Mouse (Mus musculus) embryonic facial prominence, embryonic 10.5 days (tissue): ENCODE data around the gene Slc51b. TPM values are rescaled to one million over a fixed set of nuclear protein-coding genes. Genes with fewer than 3 reads are reported as not detected.

Experiments used
- DNase-seq: peaks from one replicate; pipeline ENCODE4 v3.0.0-alpha.2; 2017; ENCODE audit warnings: low spot score
- H3K27ac ChIP-seq: fragments of 300-500 bp; sonication (generic); replicated peaks from 2 replicates; pipeline ENCODE4 v1.5.1; 2016; ENCODE audit warnings: mild to moderate bottlenecking
- H3K27me3 ChIP-seq: fragments of 300-500 bp; sonication (generic); replicated peaks from 2 replicates; pipeline ENCODE4 v1.6.1; 2016; ENCODE audit warnings: low read depth, mild to moderate bottlenecking; ENCODE audit not compliant: poor library complexity, severe bottlenecking
- H3K36me3 ChIP-seq: fragments of 300-500 bp; sonication (generic); replicated peaks from 2 replicates; pipeline ENCODE4 v1.6.1; 2016; ENCODE audit warnings: mild to moderate bottlenecking, moderate library complexity
- H3K4me1 ChIP-seq: fragments of 300-500 bp; sonication (generic); 2 replicates; pipeline ENCODE4 v1.6.1; 2016
- H3K4me3 ChIP-seq: fragments of 300-500 bp; sonication (generic); 2 replicates; pipeline ENCODE4 v1.5.1; 2016; ENCODE audit warnings: mild to moderate bottlenecking, moderate library complexity
- H3K9me3 ChIP-seq: fragments of 300-500 bp; sonication (generic); 2 replicates; pipeline ENCODE4 v1.6.1; 2016; ENCODE audit warnings: mild to moderate bottlenecking
- WGBS: fragments of 180-500 bp; shearing (Covaris S2); methylation state at CpG from one replicate; pipeline ENCODE4 v1.1.7; 2016; 5-methylcytosine and 5-hydroxymethylcytosine counted together
- polyA plus RNA-seq: library from polyadenylated mRNA; unstranded; fragments of >200 nt; fragmentation: Nextera tagmentation; extraction: Ambion mirVana; gene quantifications from 2 replicates; pipeline ENCODE4 v1.2.1, GENCODE M21; 2016

Slc51b gene
- polyA plus RNA-seq, 1 experiment from 2014 or later, result not detected

DNA sequence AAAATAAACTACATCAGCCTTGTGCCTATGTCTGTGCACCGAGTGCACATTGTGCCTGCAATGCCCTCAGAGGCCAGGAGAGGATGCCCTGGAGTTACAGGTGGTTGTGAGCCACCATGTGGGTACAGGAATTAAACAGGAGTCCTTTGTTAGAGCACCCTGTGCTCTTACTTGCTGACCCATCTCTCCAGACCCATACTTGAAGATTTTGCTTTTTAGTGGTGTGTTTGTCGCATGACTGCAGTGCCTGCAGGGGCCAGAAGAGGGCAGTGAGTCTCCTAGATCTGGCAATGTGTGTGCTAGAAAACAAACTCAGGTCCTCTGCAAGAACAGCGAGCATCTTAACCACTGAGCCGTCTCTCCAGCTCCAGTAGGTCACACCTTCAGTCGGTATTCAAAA lies 11.4 kb upstream of the Slc51b start:
- no peaks in the 10 kb centered on the region for H3K27me3 ChIP-seq
- no peak overlapping the region for H3K4me3 ChIP-seq
- no peak overlapping the region for H3K27ac ChIP-seq
- peak; percentile 66 for DNase-seq
- peaks cover 5% of the 10 kb centered on the region for H3K4me1 ChIP-seq
- H3K9me3 ChIP-seq, result no peaks in the 10 kb centered on the region
- 59% methylated on average over 5 of the region's 5 CpGs for WGBS
- H3K36me3 ChIP-seq, result peaks cover 11% of the 10 kb centered on the region; the same call in 1 of the 2 replicates

DNA sequence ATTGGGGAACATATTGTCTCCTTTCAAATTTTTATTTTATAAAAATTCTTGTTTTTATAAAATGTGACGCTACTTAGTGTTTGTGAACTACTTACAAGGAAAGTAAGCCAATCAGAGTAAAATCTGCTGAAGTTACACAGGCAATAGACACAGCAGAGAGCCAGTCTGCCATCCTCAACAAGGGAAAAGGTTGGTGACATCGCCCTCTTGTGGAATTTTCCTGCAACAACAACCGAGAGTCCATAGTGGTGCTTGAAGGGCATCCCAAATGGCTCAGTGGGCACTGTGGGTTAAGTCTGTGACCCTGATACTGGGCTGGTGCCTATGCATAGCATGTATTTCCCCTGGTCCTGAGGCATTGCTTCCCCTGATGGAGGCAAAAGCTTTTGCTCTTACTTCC lies 9.5 kb upstream of the Slc51b start:
- WGBS, result 3% methylated on average over 3 of the region's 3 CpGs
- H3K27me3 ChIP-seq, result no peaks in the 10 kb centered on the region
- H3K27ac ChIP-seq, result no peak overlapping the region
- DNase-seq, result peak; percentile 79
- H3K9me3 ChIP-seq, result no peaks in the 10 kb centered on the region
- H3K36me3 ChIP-seq, result no peaks in the 10 kb centered on the region
- peaks cover 5% of the 10 kb centered on the region for H3K4me1 ChIP-seq
- no peak overlapping the region for H3K4me3 ChIP-seq

DNA sequence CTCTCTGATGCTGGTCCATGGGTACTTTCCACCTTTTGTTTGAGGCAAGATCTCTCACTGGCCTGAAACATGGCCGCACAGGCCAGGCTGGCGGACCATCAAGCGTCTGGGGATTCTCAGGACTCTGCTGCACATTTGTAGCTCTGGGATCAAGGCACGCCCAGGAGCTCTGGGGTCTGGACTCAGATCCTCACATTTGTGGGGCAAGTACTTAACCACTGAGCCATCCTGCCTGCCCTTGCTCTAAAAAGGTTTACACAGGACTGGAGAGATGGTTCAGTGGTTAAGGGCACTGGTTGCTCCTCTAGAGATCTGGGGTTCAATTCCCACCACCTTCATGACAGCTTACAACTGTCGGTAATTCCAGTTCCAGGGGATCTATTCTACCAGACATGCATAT lies 8.2 kb upstream of the Slc51b start:
- no peaks in the 10 kb centered on the region for H3K4me1 ChIP-seq
- H3K4me3 ChIP-seq, result no peak overlapping the region
- no peaks in the 10 kb centered on the region for H3K27me3 ChIP-seq
- H3K27ac ChIP-seq, result no peak overlapping the region
- no peak for DNase-seq
- no peaks in the 10 kb centered on the region for H3K36me3 ChIP-seq
- WGBS, result 90% methylated on average over 5 of the region's 5 CpGs
- H3K9me3 ChIP-seq, result no peaks in the 10 kb centered on the region

DNA sequence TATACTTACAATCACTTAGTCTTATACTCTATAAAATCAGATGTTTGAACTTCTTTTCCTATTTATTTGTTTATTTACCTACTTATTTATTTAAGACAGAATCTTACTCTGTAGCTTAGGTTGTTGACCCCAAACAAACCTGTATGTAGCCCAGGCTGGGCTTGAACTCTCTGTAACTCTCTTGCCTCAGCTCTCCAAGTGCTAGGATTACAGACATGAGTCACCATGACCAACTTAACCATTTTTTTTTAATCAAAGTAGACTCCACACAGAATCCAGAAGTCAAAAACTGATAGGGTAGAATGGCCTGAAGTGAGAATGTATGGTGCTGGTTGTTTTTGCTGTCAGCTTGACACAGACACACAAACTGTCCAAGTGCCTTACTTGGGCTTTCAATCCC lies 7.6 kb upstream of the Slc51b start:
- Histone ChIP-seq H3K4me1 (no peaks in the 10 kb centered on the region), H3K27ac (no peak overlapping the region), H3K27me3 (no peaks in the 10 kb centered on the region), H3K36me3 (no peaks in the 10 kb centered on the region), H3K4me3 (no peak overlapping the region), H3K9me3 (no peaks in the 10 kb centered on the region)
- DNase-seq, result no peak

GRCm38 (mm10) chr9:65428003-65428402 lies 5.2 kb upstream of the Slc51b start:
- H3K27me3 ChIP-seq, result no peaks in the 10 kb centered on the region
- WGBS, result 89% methylated on average over 5 of the region's 5 CpGs

DNA sequence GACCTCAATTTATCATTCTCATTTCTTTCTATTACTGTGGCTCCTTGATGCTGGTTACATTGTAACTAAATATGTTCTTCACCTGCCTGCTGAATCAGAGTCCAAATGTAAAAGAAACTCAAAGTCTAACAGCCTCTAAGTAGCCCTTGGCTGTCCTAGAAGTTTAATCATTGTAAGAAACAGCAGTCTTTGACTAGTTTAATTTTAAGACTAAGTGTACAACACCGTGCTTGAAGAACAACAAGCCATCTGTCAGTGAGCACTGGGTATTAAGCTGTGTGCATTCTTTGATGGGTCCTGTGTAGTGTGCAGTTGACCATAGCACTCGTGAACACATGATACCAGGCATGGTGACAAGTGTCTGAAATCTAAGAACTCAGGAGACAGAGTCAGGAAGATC lies 4.8 kb upstream of the Slc51b start:
- peaks cover 8% of the 10 kb centered on the region for H3K4me1 ChIP-seq
- no peaks in the 10 kb centered on the region for H3K36me3 ChIP-seq
- H3K27ac ChIP-seq, result no peak overlapping the region
- no peak overlapping the region for H3K4me3 ChIP-seq
- no peaks in the 10 kb centered on the region for H3K9me3 ChIP-seq
- 86% methylated on average over 2 of the region's 2 CpGs for WGBS
- no peak for DNase-seq
- no peaks in the 10 kb centered on the region for H3K27me3 ChIP-seq

More at GRCm38 (mm10) chr9:65428003-65428402, 5.2 kb upstream of the Slc51b start:
- H3K9me3 ChIP-seq, result no peaks in the 10 kb centered on the region
- no peak overlapping the region for H3K4me3 ChIP-seq
- DNase-seq, result no peak
- H3K36me3 ChIP-seq, result no peaks in the 10 kb centered on the region
- H3K4me1 ChIP-seq, result peaks cover 8% of the 10 kb centered on the region
- no peak overlapping the region for H3K27ac ChIP-seq

DNA sequence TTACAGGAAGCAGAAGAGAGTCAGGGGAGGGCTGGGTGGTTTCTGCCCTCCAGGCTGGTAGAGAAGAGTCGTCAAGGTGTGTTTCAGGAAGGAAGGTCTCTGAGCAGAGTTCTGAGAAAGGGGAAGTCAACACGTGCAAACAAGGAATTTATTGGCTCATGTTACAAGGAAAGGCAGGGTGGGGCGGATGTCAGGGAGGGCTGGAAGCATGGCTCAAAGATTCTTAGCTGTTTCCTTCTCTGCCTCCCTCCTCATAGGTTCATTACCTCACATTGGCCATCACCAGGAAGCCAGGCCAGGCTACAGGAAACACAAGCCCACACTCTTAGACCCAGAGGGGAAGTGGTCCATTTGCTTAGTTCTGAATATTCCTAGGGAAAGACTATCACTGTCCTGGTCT lies 1.6 kb upstream of the Slc51b start:
- Histone ChIP-seq H3K36me3 (no peaks in the 10 kb centered on the region), H3K27me3 (no peaks in the 10 kb centered on the region), H3K4me3 (no peak overlapping the region), H3K9me3 (no peaks in the 10 kb centered on the region), H3K27ac (no peak overlapping the region), H3K4me1 (peaks cover 8% of the 10 kb centered on the region)
- 34% methylated on average over 3 of the region's 3 CpGs for WGBS
- DNase-seq, result no peak

- WGBS, result 76% methylated on average over 3 of the region's 3 CpGs
- Histone ChIP-seq H3K4me1 (peaks cover 10% of the 10 kb centered on the region), H3K9me3 (no peaks in the 10 kb centered on the region), H3K4me3 (no peak overlapping the region), H3K36me3 (no peaks in the 10 kb centered on the region), H3K27ac (no peak overlapping the region), H3K27me3 (no peaks in the 10 kb centered on the region)
- DNase-seq, result no peak
These were observed 3.1 kb downstream of the Slc51b start for GRCm38 (mm10) chr9:65419633-65420032.

GRCm38 (mm10) chr9:65417738-65418137 lies 5.0 kb downstream of the Slc51b start:
- WGBS, result 55% methylated on average over 3 of the region's 3 CpGs
- no peak overlapping the region for H3K27ac ChIP-seq

GRCm38 (mm10) chr9:65411326-65411725 lies 11.4 kb downstream of the Slc51b start:
- WGBS, result 70% methylated on average over 3 of the region's 3 CpGs

More at GRCm38 (mm10) chr9:65417738-65418137, 5.0 kb downstream of the Slc51b start:
- DNase-seq, result no peak
- H3K4me1 ChIP-seq, result peaks cover 4% of the 10 kb centered on the region; the same call in 1 of the 2 replicates
- H3K4me3 ChIP-seq, result no peak overlapping the region
- H3K27me3 ChIP-seq, result no peaks in the 10 kb centered on the region
- no peaks in the 10 kb centered on the region for H3K9me3 ChIP-seq
- H3K36me3 ChIP-seq, result no peaks in the 10 kb centered on the region

DNA sequence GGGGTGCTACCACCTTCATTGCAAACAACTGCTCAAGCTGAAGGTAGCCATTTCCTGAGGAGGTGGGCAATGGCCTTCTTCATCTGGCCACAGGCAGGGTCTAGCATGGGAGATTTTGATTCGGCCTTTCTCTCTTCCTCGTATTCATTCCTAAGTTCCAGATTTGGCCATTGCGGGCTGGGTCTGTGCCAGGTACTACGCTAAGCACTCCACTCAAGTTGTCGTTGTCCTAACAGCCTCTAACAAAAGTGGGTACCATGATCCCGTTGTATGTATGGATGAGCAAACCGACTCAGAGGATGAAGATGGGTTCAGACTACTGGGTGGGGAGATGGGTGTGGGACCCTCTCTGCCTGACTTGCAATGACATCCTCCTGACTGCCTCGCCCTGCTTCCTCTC lies 12.4 kb downstream of the Slc51b start:
- Histone ChIP-seq H3K4me1 (no peaks in the 10 kb centered on the region), H3K4me3 (no peak overlapping the region), H3K9me3 (no peaks in the 10 kb centered on the region), H3K36me3 (no peaks in the 10 kb centered on the region; the same call in 1 of the 2 replicates), H3K27ac (no peak overlapping the region), H3K27me3 (no peaks in the 10 kb centered on the region)
- no peak for DNase-seq
- 91% methylated on average over 8 of the region's 8 CpGs for WGBS

More at GRCm38 (mm10) chr9:65411326-65411725, 11.4 kb downstream of the Slc51b start:
- no peak for DNase-seq
- Histone ChIP-seq H3K4me3 (no peak overlapping the region), H3K27me3 (no peaks in the 10 kb centered on the region), H3K27ac (no peak overlapping the region), H3K36me3 (no peaks in the 10 kb centered on the region; the same call in 1 of the 2 replicates), H3K9me3 (no peaks in the 10 kb centered on the region), H3K4me1 (no peaks in the 10 kb centered on the region)

GRCm38 (mm10) chr9:65408871-65409295 lies 13.9 kb downstream of the Slc51b start:
- no peak overlapping the region for H3K4me3 ChIP-seq
- DNase-seq, result no peak
- H3K4me1 ChIP-seq, result no peaks in the 10 kb centered on the region
- H3K9me3 ChIP-seq, result no peaks in the 10 kb centered on the region
- no peak overlapping the region for H3K27ac ChIP-seq
- 58% methylated on average over 5 of the region's 5 CpGs for WGBS
- H3K36me3 ChIP-seq, result no peaks in the 10 kb centered on the region; the same call in 1 of the 2 replicates
- no peaks in the 10 kb centered on the region for H3K27me3 ChIP-seq

DNA sequence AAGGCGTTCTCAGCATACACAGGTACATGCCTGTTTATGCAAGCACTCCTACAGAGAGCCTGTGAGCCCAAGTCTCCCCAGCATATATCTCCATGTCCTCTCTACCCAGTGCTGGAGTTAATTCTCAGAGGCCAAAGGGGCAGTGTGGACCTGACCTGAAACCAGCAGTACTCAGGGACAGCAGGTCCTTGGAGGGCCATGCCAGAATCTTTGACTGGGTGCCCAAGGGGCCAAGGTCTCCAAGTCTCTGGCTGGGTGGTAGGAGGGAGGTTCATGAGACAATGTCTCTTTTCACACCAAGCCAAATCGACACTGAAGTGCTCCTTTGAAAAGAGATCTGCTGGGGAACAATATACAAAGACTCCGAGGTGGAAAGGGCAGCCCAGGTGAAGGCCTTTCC lies 14.9 kb downstream of the Slc51b start:
- no peaks in the 10 kb centered on the region; the same call in 1 of the 2 replicates for H3K36me3 ChIP-seq
- WGBS, result 73% methylated on average over 3 of the region's 3 CpGs
- H3K4me1 ChIP-seq, result no peaks in the 10 kb centered on the region
- H3K27ac ChIP-seq, result no peak overlapping the region
- H3K9me3 ChIP-seq, result no peaks in the 10 kb centered on the region
- no peaks in the 10 kb centered on the region for H3K27me3 ChIP-seq
- no peak for DNase-seq
- no peak overlapping the region for H3K4me3 ChIP-seq

DNA sequence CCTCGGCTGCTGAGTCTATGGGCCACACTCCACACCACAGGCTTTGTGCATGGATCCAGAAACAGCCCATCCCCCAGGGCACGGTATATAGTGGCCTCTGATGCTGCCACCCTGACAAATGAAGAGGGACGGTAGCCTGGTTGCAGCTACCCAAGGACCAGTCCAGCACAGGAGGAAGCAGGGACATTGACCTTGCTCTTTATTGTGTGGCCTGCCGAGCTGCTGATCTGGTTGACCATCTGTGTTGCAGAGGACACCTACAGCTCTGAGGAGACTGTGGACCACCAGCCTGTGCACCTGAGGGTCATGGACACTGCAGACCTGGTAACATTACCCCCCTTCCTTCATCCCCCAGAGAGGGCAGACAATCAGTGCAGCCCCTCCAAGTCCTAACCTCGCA lies 15.4 kb downstream of the Slc51b start:
- Histone ChIP-seq H3K4me3 (no peak overlapping the region), H3K27ac (no peak overlapping the region), H3K27me3 (no peaks in the 10 kb centered on the region), H3K36me3 (no peaks in the 10 kb centered on the region; the same call in 1 of the 2 replicates), H3K4me1 (no peaks in the 10 kb centered on the region), H3K9me3 (no peaks in the 10 kb centered on the region)
- 82% methylated on average over 5 of the region's 5 CpGs for WGBS
- no peak for DNase-seq
